Mouse (Mus musculus): Measurements from ENCODE around the gene Ccdc12.

Gene Ccdc12

GRCm38 (mm10) chr9:110645219-110645618 is 11.1 kb upstream of the Ccdc12 start:
- DNase-seq (ENCODE audit: low spot score), result no peak

- no peak for DNase-seq (ENCODE audit: low spot score)
Observed at GRCm38 (mm10) chr9:110649775-110650174, 6.5 kb upstream of the Ccdc12 start.

DNA sequence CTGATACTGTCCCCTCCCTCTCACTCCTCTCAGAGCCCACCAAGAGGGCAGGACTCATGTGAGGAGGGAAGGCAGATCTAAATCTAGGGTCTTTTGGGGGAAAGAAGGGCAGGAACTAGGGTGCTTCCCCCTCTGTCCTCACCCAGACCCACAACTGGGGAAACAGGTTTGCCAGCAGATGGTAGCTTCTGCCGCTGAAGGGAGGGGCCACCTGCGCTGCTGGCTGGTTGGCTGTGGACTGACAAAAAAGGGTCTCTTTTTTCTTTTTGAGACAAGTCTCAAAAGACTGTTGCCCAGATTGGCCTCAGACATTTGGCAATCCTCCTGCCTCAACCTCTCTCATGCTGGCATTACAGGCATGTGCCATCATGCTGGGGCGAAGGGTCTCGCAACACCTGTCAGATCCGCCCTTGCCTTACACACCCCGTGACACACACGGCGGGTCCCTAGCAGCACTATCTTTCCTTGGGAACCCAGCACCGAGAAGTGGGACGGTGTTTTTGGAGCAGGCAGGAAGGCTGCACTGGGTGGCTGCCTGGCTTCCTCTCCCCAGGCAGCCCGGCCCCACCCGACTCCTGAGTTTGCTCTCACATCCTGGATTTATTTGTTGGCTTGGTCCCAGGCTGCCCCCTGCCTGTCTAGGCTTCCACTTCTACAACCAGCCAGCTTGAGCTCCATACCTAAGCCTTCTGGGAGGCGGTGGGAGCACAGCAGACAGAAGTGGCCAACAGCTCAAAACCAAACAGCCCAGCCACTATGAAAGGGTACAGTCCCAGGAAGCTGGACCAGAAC is 4.2 kb upstream of the Ccdc12 start:
- no peak for DNase-seq (ENCODE audit: low spot score)

- no peak for DNase-seq (ENCODE audit: low spot score)
Observed at GRCm38 (mm10) chr9:110652963-110653654, 3.2 kb upstream of the Ccdc12 start.

DNA sequence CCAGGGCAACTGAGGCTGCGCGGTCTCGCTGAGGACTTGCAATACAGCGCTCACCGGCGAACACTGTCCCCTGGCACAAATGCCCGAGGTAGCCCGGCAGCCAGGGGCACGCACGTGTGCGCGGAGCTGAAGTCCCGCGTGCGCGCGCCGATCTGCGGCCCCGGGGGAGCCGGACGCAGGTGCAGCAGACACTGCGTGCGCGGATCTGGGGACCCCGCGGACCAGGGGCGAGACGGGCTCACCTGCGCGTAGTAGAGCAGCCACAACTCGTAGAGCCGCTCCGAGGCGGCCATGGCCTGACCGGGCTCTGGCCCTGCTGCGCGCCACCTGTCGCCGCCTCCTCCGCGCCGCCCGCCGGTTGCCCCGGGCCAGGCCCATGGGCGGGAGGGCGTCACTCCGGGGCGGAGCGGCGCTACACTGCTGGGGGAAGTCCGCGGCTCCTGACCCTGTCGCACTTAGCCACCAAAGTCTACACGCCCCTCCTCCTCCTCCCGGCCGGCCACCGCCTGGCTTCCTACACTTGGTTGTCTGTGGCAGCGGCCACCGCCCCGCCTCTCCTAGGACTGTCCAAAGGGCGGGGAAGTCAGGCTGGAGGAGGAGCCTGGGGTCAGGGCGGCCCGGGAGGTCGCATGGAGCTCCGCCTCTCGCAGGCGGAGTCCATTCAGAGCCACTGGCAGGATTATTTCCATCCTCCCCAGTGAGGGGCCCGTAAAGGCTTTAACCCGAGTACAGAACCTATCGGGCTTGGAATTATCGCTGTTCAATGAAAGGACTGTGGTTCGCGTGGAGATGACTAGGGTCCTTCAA is 2.4 kb upstream of the Ccdc12 start, which contains the start of gene Nbeal2:
TSS of gene Nbeal2 (minus strand) at position 507 of the 807 bp plus-strand sequence.
- DNase-seq (ENCODE audit: low spot score), result peak; percentile 93

GRCm38 (mm10) chr9:110654726-110655650 is 1.3 kb upstream of the Ccdc12 start:
- no peak for DNase-seq (ENCODE audit: low spot score)

- DNase-seq (ENCODE audit: low spot score), result no peak
Observed at GRCm38 (mm10) chr9:110655651-110656007, 674 bp upstream of the Ccdc12 start.

DNA sequence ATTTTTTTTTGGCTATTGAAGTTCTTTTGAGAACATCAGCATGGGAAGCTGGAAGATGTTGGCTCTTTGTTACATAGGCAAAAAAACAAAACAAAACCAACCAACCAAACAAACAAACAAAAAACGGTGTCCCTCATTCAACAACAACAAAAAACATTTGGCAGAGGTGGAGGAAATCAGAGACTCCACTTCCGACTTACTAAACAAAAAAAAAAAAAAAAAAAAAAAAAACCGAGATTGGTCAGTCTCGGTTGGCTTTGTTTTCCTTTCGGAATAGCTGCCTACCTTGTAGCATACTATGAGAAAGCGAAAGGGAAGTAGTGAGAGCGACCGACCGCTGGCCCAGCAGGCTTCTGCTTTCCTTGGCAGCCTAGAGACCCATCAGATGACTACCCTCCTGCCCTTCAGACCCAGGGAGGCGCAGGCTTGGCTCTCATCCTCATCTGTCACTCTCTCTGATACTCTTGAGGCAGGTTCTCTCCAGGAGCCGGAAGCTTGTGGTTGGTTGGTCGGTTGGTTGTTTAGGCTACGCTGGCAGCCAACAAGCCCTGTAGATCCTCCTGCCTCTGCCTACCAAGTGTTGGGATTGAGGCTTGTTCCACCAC is 1.3 kb downstream of the Ccdc12 start:
- DNase-seq (ENCODE audit: low spot score), result no peak

DNA sequence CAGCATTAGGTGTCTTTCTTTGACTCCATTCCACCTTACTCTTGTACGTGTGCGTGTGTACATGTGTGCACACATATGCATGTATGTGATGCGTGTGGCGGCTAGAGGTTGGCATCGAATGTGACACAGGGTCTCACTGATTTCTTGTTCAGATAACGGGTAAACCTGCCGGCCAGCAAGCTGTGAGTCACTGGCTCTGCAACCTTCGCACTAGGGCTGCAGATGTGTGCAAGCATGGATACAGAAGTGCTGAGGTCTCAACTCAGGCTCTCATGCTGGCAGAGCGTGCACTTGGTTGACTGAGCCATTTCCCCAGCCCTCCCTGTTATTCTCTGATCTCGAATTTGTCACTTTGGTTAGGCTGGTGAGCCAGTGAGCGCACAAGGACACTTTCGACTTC is 3.2 kb downstream of the Ccdc12 start:
- DNase-seq (ENCODE audit: low spot score), result no peak

DNA sequence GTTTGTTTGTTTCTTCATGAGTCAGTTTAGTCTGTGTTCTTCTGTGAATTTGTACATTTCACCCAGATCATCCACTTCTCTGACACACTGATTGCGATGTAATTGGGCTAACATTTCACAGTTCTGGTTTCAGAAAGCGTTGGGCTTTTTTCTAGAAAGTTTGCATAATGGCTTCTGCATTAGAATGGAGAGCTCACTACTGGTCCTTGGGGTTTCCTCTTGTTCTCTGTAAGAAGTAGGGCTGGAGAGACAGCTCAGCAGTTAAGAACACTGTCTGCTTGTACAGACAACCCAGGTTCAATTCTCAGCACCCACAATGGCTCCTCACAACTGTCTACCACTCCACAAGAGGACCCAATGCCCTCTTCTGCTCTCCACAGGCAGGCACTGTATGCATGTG is 3.9 kb downstream of the Ccdc12 start:
- no peak for DNase-seq (ENCODE audit: low spot score)

DNA sequence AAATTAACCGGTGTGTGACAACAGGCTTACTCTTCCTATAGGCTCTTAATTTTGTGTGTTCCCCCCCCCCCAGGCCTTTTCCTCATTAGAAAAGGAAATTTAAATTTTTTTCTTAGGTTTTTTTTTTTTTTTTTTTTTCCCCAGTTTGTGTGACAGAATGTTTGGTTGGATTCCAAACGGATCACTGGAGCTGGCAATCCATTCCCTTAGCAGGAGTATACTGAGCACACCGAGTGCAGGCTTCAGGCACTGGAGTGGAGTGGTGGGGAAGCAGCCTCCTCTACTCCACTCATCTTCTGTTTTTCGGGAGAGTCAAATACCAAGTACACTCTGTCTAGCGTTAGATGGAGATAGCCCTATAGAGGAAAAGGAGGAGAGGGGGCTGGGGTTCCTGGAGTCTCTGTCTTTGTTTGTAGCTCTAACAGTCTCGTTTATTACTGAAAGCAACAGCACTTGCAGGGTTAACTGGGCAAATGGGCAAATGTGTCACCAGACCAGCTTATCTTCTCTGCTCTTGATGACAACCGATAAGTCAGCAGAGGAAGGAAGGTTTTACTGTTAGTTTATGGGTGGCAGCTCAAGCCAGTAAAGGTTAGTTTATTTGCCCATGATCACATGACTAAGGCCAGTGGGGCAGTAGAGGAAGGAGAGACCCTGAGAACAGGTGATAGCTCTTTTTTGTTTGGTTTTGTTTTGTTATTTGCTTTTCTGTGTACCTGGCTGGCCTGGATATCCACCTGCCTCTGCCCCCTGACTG is 4.7 kb downstream of the Ccdc12 start:
- DNase-seq (ENCODE audit: low spot score), result no peak

GRCm38 (mm10) chr9:110662844-110663243 is 6.5 kb downstream of the Ccdc12 start:
- DNase-seq (ENCODE audit: low spot score), result no peak

DNA sequence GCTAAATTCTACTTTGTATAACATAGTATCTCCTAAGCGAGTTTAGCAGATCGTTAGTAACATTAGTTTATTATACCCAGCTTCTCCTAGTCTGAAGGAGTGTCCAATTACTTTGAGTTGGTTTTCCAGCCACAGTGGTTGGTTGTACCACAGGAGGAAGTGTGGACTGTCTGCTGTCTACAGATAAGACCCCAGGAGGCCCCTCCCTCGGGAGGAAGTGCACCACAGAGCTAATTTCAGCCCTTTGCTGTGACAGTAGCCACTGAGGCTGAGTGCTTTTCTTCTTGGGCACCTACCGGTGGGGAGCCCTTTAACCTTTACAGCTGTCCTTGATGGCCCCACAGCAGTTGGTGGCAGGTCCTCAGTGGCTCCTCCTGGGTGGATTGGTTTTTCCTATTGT is 9.6 kb downstream of the Ccdc12 start:
- no peak for DNase-seq (ENCODE audit: low spot score)

- DNase-seq (ENCODE audit: low spot score), result no peak
Observed at GRCm38 (mm10) chr9:110666374-110666773, 10.1 kb downstream of the Ccdc12 start.

- DNase-seq (ENCODE audit: low spot score), result no peak
Observed at GRCm38 (mm10) chr9:110667219-110667836, 11.0 kb downstream of the Ccdc12 start.

DNA sequence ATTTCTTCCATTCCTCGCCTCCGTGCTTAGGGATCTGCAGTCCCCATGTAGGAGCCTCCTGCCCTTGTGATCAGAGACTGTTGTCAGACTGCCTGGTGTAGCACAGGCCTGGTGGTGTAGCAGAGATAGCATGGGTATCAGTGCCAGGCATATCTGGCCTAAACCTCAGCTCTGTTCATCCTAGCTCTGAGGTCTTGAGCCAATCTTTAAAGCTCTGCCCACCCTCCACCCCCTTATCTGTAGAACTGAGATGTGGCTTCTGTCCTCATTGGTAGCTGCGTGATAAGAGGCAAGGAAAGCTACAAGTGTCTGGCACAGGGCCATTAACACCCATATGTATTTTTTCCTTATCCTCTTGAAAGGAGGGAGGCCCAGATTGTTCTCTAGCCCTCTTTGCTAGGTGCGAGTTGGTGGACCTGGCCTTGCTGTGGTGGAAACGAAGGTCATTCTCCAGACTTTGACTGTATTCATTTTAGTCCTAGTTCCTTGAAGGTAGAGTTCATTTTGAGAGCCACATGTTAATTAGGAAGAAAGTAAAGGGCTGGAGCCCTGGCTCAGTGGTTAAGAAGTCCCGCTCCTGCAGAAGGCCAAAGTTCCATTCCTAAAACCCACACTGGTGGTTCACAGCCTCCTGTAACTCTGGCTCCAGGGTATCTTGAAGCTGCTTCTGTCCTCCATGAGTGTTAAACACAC is 12.4 kb downstream of the Ccdc12 start:
- no peak for DNase-seq (ENCODE audit: low spot score)

GRCm38 (mm10) chr9:110669785-110670184 is 13.5 kb downstream of the Ccdc12 start:
- no peak for DNase-seq (ENCODE audit: low spot score)

- DNase-seq (ENCODE audit: low spot score), result no peak
Observed at GRCm38 (mm10) chr9:110672462-110673106, 16.3 kb downstream of the Ccdc12 start.
